Mouse (Mus musculus) fibroblast of lung, adult 2 months (primary cell): ENCODE results near the gene Traf4.
A peak's percentile ranks its signal among the peaks of the same experiment; 100 is the strongest.
"Not testable (repeated sequence)": the region's sequence is repeated elsewhere in the genome, so short reads cannot be mapped to it uniquely, and the experiment has no call there.

Experiments used
- DNase-seq: peaks from one replicate; pipeline ENCODE4 v3.0.0-alpha.2; 2011; ENCODE audit warnings: low read depth

The Traf4 gene

GRCm38 (mm10) chr11:78140665-78141064, 24.7 kb downstream of the Traf4 start:
- DNase-seq = no peak

DNA sequence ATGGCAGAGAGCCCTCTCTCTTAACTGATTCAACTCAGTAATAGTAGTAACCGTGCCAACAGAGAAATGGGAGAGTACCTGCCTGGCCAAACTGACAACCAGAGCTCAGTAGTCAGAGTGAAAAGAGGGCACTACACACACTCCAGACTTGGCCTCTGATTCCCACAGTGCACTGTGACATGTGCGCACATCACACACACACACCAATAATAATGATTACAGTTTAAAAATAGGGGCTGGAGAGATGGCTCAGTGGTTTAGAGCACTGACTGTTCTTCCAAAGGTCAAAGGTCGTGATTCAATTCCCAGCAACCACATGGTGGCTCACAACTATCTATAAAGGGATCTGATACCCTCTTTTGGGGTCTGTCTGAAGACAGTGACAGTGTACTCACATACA, 27.4 kb downstream of the Traf4 start:
- no peak for DNase-seq

DNA sequence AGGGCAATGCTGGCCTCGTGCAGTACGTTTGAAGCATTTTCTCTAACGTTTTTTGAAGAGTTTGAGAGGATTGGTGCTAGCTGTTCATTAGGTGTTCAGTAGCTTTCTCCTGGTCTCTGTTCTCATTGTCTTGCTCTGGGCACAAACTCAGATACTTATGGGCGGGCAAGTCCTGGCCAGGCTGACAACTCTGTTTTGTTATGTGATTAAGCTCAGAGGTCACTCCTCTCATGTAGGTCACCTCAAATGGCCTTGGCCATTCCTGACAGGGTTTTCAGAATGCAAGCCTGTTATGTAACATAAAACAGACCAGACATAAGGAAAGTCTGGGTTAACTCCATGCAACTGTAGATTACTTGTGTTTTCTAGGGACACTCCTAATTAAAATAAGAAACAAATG, 27.8 kb downstream of the Traf4 start:
- no peak for DNase-seq

GRCm38 (mm10) chr11:78136132-78136531, 29.3 kb downstream of the Traf4 start:
- no peak for DNase-seq

GRCm38 (mm10) chr11:78135314-78135713, 30.1 kb downstream of the Traf4 start:
- not testable (repeated sequence) for DNase-seq

- DNase-seq = no peak
These were observed 31.0 kb downstream of the Traf4 start for GRCm38 (mm10) chr11:78134344-78134743.

GRCm38 (mm10) chr11:78133915-78134314, 31.5 kb downstream of the Traf4 start:
- no peak for DNase-seq

DNA sequence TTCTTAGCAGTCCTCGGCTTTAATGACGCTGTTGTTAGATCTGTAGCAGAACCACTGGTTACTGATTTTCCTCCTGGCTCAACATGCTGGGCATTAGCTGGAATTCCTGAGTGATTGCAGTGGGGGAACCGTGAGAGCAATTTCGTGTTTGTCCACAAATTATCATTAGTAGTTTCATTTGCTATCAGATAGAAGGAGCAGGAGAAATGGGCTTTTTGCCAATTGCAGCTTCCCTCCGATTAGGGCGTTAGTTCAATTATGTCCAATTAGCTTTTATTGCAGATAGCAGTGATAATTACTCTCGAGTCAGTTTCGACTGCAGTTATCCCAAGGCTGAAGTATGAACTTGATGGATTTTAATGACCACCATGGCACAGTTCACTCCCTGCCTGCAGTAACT, 35.9 kb downstream of the Traf4 start:
- DNase-seq = no peak

DNA sequence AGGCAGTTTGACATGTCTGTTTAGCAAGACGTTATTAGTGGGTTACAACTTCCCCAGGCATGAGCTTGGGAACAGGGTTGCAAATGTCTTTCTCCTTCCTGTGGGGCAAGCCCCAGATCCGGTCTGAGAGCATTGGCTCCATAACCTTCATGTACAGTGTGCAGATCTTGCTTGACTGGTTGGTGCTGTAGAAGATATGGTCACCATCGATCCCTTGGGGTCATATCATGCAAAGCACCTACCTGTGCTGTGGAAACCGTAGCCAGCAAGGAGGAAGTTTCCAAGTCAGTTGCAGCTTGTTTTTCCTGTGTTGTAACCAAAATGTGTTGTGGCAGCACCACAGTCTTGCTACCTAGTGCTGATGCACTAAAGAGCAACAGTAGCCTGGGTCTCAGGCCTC, 38.6 kb downstream of the Traf4 start:
- no peak for DNase-seq

- no peak for DNase-seq
These were observed 39.7 kb downstream of the Traf4 start for GRCm38 (mm10) chr11:78125691-78126090.

DNA sequence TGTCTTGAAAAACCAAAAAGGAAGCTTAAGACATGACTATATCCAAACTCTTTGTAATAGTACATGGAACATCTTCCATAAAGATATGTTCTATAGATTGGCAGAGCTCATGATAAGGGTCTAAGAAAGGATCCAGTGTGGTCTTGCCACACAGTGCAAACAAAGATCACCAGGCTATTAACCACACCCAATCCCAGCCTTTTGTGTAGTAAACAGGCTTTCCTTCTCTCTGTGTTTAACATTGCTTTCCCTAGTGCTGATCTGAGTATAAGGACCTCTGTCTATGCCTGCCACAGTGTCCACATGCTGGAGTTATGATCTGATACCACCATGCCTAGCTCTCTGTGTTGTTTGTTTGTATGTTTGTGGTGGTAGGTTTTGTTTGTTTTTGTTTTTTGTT, 41.6 kb downstream of the Traf4 start:
- DNase-seq = no peak

GRCm38 (mm10) chr11:78122815-78123214, 42.6 kb downstream of the Traf4 start:
- no peak for DNase-seq

GRCm38 (mm10) chr11:78121176-78121575, 44.2 kb downstream of the Traf4 start:
- no peak for DNase-seq

DNA sequence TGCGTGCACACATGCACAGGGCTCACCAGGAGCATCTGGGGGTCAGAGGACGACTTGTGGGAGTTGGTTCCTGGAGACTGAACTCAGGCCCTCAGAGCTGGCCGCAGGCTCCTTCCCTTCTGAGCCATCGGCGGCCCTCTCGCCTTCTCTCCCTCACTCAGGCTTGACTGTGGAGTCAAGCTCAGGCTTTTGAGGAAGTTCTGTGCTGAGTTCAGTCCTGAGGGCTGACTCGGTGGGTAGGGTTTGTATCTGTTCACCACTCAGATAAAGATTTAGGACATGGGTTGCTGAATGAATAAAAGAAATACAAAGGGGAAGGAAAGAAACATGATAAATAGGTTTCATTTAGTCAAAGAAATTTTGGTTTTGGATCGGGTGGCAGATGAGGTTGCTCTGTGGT, 45.5 kb downstream of the Traf4 start:
- no peak for DNase-seq

DNA sequence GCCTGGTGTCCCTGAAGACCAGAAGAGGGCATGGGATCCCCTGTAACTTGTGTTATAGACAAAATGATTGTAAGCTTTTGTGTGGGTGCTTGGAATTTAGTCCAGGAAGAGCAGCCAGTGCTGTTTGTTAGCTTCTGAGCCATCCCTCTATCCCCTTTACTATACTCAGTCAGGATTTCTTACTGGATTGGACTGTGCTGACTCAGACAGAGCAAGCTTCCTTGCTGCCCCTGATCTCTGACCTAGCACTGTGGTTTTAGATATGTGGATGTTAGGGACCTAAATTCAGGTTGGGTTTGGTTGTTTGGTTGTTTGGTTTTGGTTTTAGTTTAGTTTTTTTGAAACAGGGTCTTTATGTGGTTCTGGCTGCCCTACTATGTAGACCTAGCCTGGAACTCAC, 46.9 kb downstream of the Traf4 start:
- DNase-seq = no peak

- DNase-seq = no peak
These were observed 49.3 kb downstream of the Traf4 start for GRCm38 (mm10) chr11:78116146-78116410.

DNA sequence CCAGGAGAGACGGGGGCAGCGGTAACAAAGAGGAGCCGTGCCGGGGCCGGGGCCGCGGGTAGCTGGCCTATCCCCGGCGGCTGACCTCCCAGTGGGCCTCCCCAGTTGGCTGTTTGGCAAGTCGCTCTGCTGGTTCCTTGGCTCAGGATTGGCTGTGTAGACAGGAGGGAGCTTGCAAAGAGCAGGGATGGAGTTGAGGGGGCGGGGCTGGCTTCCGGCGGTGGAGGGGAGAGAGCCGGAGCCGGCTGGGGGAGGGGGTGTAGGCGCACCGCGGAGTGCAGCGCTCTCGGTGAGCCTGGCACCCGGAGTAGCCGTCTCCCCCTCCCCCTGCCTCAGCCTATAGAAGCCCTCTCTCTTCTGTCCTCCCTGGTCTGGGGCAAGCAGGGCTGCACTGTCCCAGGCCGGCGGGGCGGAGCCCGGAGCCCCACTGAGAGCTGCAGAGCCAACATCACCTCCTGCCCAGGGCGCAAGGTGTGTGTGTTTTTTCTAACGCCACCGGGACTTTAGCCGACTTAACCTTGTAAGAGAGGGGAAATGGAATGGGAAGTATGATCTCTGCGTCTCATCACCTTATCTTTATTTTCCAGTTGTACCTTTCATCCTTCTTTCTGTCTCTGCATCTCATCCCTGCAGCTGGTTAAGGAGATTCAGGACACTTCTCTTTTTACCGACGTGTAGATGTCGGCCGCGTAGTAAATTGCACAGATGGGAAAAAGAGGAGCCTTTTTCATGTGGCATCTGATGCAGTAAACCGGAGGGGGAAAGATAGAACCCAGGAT, 49.8 kb downstream of the Traf4 start:
- DNase-seq = peak; percentile 90

GRCm38 (mm10) chr11:78114676-78115366, 50.6 kb downstream of the Traf4 start:
- no peak for DNase-seq

- DNase-seq = no peak
These were observed 51.8 kb downstream of the Traf4 start for GRCm38 (mm10) chr11:78113616-78114015.
